Mouse (Mus musculus) G1E (cell line): Measurements from ENCODE around the gene Ndufb4. TPM values are rescaled to one million over a fixed set of nuclear protein-coding genes. Genes with fewer than 3 reads are reported as not detected.
"Not testable (repeated sequence)": the region's sequence is repeated elsewhere in the genome, so short reads cannot be mapped to it uniquely, and the experiment has no call there.

Experiments used
- ATAC-seq: 2 replicates; pipeline ENCODE4 v1.8.0; 2016; ENCODE audit warnings: mild to moderate bottlenecking; ENCODE audit not compliant: insufficient number of reproducible peaks, poor library complexity, low FRiP score, severe bottlenecking; ENCODE audit errors: extremely low read depth
- DNase-seq: peaks from one replicate; pipeline ENCODE4 v3.0.0; 2012; ENCODE audit warnings: low spot score
- H3K27me3 ChIP-seq: 2 replicates; pipeline ENCODE4 v1.6.1; 2012; ENCODE audit warnings: mild to moderate bottlenecking, low read length, inconsistent platforms; ENCODE audit not compliant: insufficient read depth
- H3K36me3 ChIP-seq: replicated peaks from 2 replicates; pipeline ENCODE3; 2012; ENCODE audit warnings: mild to moderate bottlenecking, inconsistent platforms
- H3K4me1 ChIP-seq: 2 replicates; pipeline ENCODE4 v1.6.1; 2012; ENCODE audit warnings: low read depth, low read length, inconsistent platforms, mixed read lengths; ENCODE audit not compliant: insufficient read depth
- H3K4me3 ChIP-seq: 2 replicates; pipeline ENCODE4 v1.5.1; 2012; ENCODE audit warnings: low read depth, mild to moderate bottlenecking, inconsistent platforms, low read length, moderate library complexity, mixed read lengths
- H3K9me3 ChIP-seq: replicated peaks from 2 replicates; pipeline ENCODE4 v1.6.1; 2012; ENCODE audit warnings: inconsistent platforms
- CTCF ChIP-seq: IDR thresholded peaks from 2 replicates; pipeline ENCODE4 v1.5.1; 2012; ENCODE audit warnings: low read depth, low read length, inconsistent platforms, mixed read lengths
- GATA1 ChIP-seq: IDR thresholded peaks from 2 replicates; pipeline ENCODE4 v1.6.1; 2012; ENCODE audit warnings: borderline replicate concordance, low read length, inconsistent platforms, mixed read lengths
- GATA2 ChIP-seq: IDR thresholded peaks from 2 replicates; pipeline ENCODE4 v1.6.1; 2012; ENCODE audit warnings: low read depth, low read length, inconsistent platforms, borderline replicate concordance
- POLR2AphosphoS5 ChIP-seq: IDR thresholded peaks from 2 replicates; pipeline ENCODE4 v1.6.1; 2012; ENCODE audit warnings: low read depth, low read length, inconsistent platforms; ENCODE audit not compliant: insufficient replicate concordance
- TAL1 ChIP-seq: conservative IDR thresholded peaks from 2 replicates; pipeline ENCODE4 v1.6.1; 2012; ENCODE audit warnings: low read depth, low read length, inconsistent platforms, mixed read lengths
- polyA plus RNA-seq: library from polyadenylated mRNA; stranded (reverse); fragments of >175 nt; gene quantifications from 2 replicates; pipeline ENCODE4 v1.2.3, GENCODE M21; 2012
- total RNA-seq, 2 experiments: library from RNA; stranded (forward) in 1 of 2; stranded (reverse) in 1 of 2; fragments of 200-1000 nt in 1 of 2; fragments of >200 nt in 1 of 2; fragmentation: Nextera tagmentation in 1 of 2; gene quantifications; 2 replicates each; pipeline ENCODE4 v1.2.3; 2014 to 2017

The Ndufb4 gene
- total and polyA plus RNA-seq, 3 experiments, result 19.0 to 37.1 (median 34.9) TPM

DNA sequence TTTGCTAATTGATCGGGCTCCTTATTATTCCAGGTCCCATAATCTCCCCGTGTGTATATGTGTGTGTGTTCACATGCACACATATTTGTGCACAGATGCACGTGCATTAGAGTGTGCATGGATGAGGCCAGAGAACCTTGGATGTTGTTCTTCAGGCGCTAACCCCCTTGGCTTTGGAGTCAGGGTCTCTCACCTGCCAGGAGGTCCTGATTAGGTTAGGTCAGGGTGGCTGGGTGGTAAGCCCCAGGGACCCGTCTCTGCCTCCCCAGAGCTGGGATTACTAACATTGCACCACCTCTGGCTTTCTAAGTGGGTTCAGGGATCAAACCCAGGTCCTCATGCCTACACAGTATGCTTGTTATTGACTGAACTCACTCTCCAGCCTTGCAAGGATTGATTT, 9.8 kb downstream of the Ndufb4 start:
- H3K9me3 ChIP-seq, result no peaks in the 10 kb centered on the region
- no peak for DNase-seq
- H3K27me3 ChIP-seq, result no peaks in the 10 kb centered on the region
- H3K36me3 ChIP-seq, result peaks cover 53% of the 10 kb centered on the region
- no peak for ATAC-seq
- no peak overlapping the region for H3K4me3 ChIP-seq
- TF ChIP-seq TAL1 (no peak), POLR2AphosphoS5 (no peak), GATA2 (no peak), CTCF (no peak), GATA1 (no peak)
- peaks cover 4% of the 10 kb centered on the region; the same call in 1 of the 2 replicates for H3K4me1 ChIP-seq

DNA sequence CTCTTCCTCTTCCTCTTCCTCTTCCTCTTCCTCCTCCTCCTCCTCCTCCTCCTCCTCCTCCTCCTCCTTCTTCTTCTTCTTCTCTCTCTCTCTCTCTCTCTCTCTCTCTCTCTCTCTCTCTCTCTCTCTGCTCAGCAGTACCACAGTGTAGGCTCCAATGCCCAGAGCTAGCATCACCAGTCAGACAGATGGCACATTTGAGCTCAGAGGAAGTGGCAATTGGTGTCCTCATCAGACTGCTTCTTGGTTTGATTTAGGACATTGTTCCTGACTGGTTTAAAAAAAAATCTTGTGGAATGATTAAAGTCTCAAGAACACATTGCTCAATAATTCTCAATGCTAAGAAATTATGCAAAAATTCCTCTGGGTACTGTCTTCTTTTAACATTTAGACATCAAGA, 13.7 kb downstream of the Ndufb4 start:
- H3K9me3 ChIP-seq, H3K4me3 ChIP-seq, DNase-seq, H3K4me1 ChIP-seq, ATAC-seq: not testable (repeated sequence)
- Histone ChIP-seq H3K36me3 (peaks cover 16% of the 10 kb centered on the region), H3K27me3 (peaks cover 13% of the 10 kb centered on the region; the same call in 1 of the 2 replicates)

DNA sequence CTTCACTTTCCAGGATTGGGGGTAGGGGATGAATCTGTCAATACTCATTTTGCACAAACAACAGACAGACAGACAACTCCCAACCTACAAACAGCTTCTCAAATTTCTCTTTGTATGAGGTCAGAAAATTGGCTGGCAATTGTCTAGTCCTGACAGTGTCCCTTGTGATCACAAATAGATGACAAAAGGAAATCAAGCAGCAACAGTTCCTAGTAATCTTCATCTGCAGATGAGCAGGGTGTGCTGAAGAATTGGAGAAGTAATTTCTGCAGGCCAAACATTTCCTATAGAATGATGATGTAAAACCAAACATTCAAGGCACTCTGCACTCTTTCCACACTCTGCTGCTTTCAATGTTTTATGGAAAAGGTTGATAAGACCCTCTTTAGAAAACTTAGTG, 16.5 kb downstream of the Ndufb4 start:
- Histone ChIP-seq H3K9me3 (no peaks in the 10 kb centered on the region), H3K36me3 (no peaks in the 10 kb centered on the region), H3K4me1 (0 out of 2 replicates have a peak, but pooled peaks cover 3% of the 10 kb centered on the region), H3K4me3 (no peak overlapping the region), H3K27me3 (peaks cover 13% of the 10 kb centered on the region; the same call in 1 of the 2 replicates)
- no peak for TF ChIP-seq TAL1
- no peak for TF ChIP-seq CTCF
- no peak for TF ChIP-seq GATA2
- TF ChIP-seq POLR2AphosphoS5, result no peak
- no peak for TF ChIP-seq GATA1
- DNase-seq (no peak), ATAC-seq (no peak)

DNA sequence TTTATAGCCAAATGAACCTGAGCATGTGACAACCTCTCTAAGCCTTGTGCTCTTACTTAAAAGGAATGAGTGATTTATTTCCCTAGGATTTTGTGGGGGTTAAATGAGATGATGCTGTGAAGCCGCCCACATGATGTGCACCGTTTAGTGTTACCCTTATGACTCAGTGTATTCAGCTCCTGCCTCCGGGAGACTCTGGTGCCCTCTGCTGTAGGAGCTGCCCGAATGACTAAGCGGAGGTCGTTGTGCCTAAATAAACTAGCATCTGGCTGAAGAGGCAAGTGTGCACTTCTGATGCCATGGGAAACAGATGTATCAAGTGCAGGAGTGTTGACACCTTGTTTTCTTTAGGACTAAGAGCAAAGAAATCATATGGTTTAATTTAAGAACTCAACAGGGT, 18.1 kb downstream of the Ndufb4 start:
- no peaks in the 10 kb centered on the region for H3K9me3 ChIP-seq
- no peak for TF ChIP-seq TAL1
- TF ChIP-seq GATA2, result no peak
- H3K4me3 ChIP-seq, result no peak overlapping the region
- ATAC-seq, result no peak
- DNase-seq, result no peak
- no peaks in the 10 kb centered on the region for H3K36me3 ChIP-seq
- H3K4me1 ChIP-seq, result 0 out of 2 replicates have a peak, but pooled peaks cover 3% of the 10 kb centered on the region
- H3K27me3 ChIP-seq, result peaks cover 13% of the 10 kb centered on the region; the same call in 1 of the 2 replicates

DNA sequence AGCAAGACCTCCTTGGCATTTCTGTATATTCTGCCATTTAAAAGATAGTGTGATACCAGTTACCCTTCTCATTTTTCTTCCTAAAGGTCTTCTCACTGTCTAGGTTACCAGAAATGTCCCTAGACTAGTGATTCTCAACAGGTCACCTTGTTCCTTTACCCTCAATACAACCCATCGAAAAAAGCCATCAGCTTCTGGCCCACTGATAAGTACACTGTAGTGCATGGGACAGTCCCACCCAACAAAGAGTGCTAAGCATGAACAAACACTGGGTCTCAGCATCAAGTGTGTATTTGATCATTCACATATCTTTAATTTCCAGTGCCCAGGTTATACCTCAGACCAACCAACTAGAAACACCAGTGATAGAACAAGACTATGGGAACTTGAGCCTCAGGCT, 19.2 kb downstream of the Ndufb4 start:
- TF ChIP-seq CTCF (no peak), GATA1 (no peak)
- no peak for DNase-seq
- no peak overlapping the region for H3K4me3 ChIP-seq
- H3K36me3 ChIP-seq, result no peaks in the 10 kb centered on the region
- 0 out of 2 replicates have a peak, but pooled peaks cover 3% of the 10 kb centered on the region for H3K4me1 ChIP-seq
- H3K27me3 ChIP-seq, result peaks cover 13% of the 10 kb centered on the region; the same call in 1 of the 2 replicates
- no peaks in the 10 kb centered on the region for H3K9me3 ChIP-seq
- ATAC-seq, result no peak

DNA sequence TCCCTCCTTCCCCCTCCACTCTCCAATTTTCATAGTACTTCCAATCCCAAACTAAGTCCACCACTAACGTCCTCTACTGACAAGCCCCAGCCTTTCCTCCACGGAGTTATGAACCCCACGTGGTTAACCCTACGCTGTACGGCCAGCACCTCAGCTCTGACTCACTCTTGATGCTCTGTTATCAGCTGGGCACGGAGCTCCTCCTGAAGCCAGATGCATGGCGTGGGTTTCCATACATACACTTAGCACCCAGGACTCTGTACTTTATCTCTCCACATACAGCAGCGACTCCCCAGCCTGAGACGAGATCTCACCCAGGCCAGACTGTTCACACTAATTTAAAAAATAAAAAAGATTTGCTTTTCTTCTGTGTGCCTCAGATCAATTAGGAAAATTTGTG, 19.7 kb downstream of the Ndufb4 start:
- peaks cover 13% of the 10 kb centered on the region; the same call in 1 of the 2 replicates for H3K27me3 ChIP-seq
- no peak for TF ChIP-seq TAL1
- no peak for TF ChIP-seq POLR2AphosphoS5
- no peak for TF ChIP-seq GATA2
- TF ChIP-seq CTCF, result no peak
- TF ChIP-seq GATA1, result no peak
- ATAC-seq (no peak), DNase-seq (no peak)
- H3K36me3 ChIP-seq, result no peaks in the 10 kb centered on the region
- no peak overlapping the region for H3K4me3 ChIP-seq
- H3K4me1 ChIP-seq, result 0 out of 2 replicates have a peak, but pooled peaks cover 3% of the 10 kb centered on the region
- H3K9me3 ChIP-seq, result no peaks in the 10 kb centered on the region

DNA sequence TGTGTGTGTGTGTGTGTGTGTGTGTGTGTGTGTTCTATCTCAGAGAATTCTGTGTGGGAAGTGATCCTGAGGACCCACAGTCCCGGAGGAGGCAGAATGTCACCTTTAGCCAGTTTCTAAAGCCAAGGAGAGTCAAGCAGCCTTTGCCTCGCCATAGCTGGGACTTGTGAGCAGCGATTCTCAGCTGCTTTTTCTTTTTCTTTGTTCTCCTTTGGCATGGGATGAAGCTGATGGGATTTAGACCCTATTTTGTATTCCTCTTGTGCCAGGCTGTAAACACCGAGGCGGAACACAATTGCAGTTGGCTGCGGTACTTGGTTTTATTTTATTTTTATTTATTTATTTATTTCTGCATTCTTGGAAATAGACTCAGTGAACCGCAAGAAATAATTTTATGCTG, 25.2 kb downstream of the Ndufb4 start:
- H3K4me3 ChIP-seq, result no peak overlapping the region
- no peak for ATAC-seq
- DNase-seq, result no peak
- no peaks in the 10 kb centered on the region for H3K36me3 ChIP-seq
- TF ChIP-seq POLR2AphosphoS5 (no peak), TAL1 (no peak), GATA1 (no peak), CTCF (no peak), GATA2 (no peak)
- H3K27me3 ChIP-seq, result no peaks in the 10 kb centered on the region; the same call in 1 of the 2 replicates
- H3K4me1 ChIP-seq, result no peaks in the 10 kb centered on the region
- H3K9me3 ChIP-seq, result no peaks in the 10 kb centered on the region
